Mouse (Mus musculus): Measurements from ENCODE around the gene Olfr403.
"Not testable (repeated sequence)": the region's sequence is repeated elsewhere in the genome, so short reads cannot be mapped to it uniquely, and the experiment has no call there.

Olfr403 gene

DNA sequence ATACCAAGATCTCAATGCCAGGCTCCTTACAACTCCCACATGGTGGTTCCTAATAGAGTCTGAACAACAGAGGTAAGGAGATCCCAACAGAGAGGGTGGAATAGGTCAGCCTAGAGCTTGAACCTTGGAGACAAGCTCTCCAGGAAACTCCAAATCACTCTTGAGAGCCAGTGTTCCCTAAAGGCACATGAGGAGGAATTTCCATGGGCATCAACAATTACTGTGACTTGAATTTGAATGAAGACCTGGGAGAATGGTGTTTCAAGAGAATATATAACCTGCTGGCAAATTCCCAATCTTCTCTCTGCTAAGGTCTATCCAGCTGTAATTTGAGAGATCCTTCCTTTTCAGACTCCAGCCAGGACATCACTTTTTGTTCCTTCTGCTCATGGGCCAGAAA, at the start of gene Olfr403:
Olfr403 (plus strand) TSS at position 301 of the 400 bp plus-strand sequence.
- DNase-seq = no peak

DNA sequence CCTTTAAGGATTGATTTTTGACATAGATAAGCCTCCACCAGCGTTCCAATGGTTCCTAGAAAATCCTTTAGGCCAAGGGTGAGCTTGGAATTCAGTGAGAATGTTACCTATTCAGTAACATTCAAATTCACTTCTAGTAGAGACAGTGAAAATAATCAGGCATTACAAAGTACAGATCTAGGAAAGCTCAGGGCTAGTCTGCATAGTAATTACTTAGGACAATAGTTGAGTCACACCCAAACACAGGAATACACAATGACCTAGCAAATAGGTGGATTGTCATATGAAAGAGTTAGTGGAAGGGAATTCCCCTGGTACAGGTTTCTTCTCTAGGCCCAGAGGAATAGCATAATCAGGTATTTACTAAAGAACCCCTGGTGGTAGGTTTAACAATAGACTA, 46.0 kb upstream of the Olfr403 start:
- not testable (repeated sequence) for DNase-seq

DNA sequence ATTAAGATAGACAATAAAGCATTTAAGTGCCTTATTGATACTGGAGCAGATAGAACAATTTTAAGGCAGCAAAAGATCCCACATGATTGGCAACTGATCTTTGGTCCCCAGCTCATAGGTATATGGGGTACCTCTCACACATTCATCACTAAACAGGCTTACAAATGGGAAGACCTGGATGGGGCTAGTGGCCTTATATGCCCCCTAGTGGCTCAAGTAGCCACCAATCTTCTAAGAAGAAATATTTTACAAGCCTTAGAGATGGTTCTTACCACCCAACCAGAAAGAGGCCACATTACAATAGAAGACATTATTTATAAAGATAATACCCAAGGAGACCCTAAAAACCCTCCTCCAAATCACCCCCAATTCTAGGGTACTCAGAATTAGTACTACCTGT, 40.2 kb upstream of the Olfr403 start:
- DNase-seq = no peak

DNA sequence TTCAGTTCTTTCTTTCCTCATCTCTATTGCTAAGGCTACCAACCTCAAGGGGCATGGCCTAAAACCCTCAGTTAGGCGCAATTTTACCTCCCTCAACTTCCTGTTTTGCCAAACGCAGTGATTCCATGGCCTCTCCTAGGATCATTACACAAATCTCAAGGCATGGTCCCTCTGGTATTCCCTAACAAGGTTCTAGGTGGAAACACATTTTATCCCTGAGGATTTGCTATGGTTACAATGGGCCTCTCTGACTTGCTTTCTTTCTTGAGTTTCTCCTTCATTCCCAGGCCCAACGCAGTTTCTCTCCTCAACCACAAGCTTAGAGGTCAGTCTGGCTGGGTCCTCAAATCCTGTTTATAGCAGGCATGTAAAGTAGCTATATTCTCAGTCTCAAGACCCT, 32.8 kb upstream of the Olfr403 start, which contains the start of gene Olfr402:
Olfr402 (plus strand) TSS at position 301 of the 400 bp plus-strand sequence.
- DNase-seq = no peak

DNA sequence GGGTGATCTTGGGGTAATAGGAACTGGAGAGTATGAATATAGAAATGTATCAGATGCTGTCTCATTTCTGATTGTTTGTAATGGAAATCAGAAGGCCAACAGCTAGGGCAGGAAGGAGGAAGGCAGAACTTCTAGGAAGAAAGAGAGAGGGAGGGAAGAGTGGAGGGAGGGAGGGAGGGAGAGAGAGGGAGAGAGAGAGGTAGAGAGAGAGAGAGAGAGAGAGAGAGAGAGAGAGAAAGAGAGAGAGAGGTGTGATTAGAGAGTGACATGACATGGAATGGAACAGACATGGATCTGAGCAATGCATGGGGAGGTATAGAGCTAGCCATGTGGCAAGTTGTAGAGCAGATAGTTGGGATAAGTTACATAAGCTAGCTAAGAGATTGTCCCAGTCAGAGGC, 17.3 kb upstream of the Olfr403 start:
- DNase-seq = no peak

DNA sequence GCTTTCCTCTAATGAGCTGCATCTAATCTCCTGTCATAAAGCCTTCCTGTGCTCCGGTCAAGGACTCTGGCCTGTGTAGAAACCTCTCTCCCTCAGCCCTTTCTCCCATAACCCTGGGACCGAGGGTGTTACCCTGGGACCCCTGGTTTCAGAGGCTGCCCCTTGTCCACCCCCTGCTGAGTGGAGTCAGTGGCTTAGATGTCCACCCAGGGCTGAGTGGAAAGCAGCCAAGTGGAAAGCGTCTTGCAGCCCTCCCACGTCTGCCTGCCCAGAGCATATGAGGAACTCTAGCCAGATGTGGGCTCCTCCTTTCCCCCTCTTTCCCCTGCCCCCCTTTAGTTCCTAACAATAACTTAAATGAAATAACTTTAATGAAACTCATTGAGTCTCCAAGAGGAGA, 2.9 kb upstream of the Olfr403 start:
- peak in 1 of 2 experiments; percentile 39 for DNase-seq

DNA sequence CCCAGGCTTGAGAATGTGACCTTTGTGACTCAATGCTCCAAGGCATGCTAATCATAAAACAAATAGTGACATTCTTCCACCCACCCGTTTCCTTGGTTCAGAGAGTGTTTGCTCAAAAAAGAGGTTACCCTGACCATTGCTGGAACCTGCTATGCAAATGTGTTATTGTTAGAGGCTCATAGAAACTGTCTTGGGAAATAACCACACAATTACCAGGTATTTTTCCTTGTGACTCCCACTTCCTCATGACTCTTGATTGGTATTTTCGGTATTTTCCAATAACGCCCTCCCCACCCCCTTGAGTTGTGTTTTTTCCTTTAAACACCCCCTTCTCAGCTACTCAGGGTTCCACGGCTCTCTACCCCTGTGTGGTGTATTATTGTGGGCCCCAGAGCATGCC, 2.3 kb upstream of the Olfr403 start:
- DNase-seq = no peak

DNA sequence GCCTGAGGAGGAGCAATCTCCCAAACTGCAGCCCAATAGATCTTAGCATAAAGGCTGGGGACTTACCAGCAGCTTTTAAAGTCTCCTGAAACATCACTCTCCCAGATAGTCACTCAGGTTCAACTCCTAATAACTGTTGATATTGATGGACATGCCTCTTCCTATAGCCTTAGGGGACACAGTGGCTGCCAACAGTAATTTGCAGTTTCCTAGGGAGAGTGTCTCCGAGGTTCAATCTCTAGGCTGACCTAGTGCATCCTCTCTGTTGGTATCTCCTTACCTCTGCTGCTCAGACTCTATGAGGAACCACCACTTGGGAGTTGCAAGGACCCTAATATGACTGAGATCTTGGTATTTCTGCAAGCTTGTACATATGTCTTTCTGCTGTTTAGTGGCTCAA, 25.2 kb downstream of the Olfr403 start, which contains the start of gene Olfr43:
Olfr43 (minus strand) TSS at position 101 of the 400 bp plus-strand sequence.
- DNase-seq = no peak

DNA sequence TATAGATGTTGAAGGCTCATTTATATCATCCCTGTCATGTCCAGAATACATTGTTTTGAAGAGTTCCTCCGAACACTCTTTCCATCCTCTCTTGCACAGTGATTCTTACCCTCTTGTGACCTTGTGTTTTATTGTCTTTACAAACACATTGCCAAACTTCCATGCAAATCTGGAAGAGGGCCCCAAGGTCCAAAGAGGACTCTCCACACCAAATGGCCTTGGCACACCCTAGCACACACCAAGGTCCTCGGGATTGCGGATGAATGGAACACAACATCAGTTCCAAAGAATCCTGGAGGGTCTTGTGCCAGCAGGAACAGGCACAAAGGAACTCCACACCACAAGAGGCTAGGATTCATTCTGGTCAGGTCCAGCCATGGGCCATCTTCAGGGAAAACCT, 55.2 kb downstream of the Olfr403 start:
- no peak for DNase-seq

All from kidney, postnatal 36 days (tissue).